Mouse (Mus musculus) lung, postnatal 4 days (tissue): ENCODE data around the gene Hipk3.

Experiments
- DNase-seq, 2 experiments: peaks; one replicate each; pipeline ENCODE4 v3.0.0; 2021

Hipk3 gene

GRCm38 (mm10) chr2:104410963-104411545 lies 83.2 kb downstream of the Hipk3 start, which contains the start of gene D430041D05Rik:
TSS of gene D430041D05Rik (minus strand) at chr2:104411013.
- no peak for DNase-seq

GRCm38 (mm10) chr2:104409851-104410821 lies 84.1 kb downstream of the Hipk3 start:
- DNase-seq, result peak; percentile 38 to 49

DNA sequence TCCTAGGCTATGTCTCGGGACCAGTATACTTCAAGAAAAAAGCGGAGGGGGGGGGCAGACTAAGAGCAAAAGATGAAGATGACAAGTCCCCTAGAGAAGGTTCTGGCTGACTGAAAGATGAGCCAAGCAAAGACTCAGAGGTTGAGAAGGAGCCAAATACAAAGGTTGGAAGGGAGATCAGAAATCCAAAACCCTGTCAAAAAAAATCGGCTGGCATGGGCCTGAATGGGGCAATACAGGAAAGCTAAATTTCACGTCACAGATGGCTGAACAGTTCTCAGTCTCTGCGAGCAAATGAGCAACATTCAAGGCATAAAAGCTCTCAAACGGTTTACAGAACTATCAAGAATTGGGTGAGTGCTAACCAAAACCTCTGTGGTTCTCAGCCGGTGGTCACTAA lies 85.9 kb downstream of the Hipk3 start:
- no peak for DNase-seq

DNA sequence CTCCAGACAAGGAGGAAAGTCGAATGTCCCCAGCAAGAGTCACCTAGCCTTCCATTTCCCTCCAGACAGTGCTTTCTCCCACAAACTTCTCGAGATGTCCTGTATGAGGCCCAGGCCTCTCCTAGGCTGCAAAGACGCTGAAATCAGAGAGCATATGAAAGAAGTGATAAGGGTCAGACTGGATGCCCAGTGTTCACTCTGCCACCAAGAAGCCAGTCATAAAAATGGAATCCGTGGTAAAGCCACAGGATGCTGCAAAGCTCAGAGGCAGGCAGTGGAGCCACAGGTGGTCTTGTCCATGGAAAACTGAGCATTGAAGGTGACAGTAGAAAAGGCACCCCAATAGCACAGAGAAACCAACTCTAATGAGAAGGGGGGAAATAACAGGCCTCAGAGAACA lies 86.3 kb downstream of the Hipk3 start:
- no peak for DNase-seq

DNA sequence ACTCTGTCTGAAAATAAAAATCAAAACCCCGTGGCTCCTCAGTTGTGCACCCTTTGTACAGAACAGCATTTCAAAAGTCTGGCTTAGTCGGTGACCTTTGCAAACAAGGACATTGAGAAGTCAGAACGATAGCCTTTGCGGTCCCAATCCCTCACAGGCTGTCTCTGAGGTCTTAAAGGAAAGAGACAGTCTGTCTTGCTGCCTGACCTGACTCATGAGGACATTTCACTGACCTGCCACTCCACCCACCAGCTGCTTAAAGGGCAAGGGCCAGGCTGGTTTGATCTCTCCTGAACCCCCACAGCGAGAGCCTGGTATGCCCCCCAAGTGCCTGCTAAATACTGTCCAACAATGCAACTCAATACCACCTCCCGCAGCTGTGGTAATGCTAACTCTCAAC lies 90.2 kb downstream of the Hipk3 start:
- DNase-seq, result no peak

GRCm38 (mm10) chr2:104398651-104399290 lies 95.5 kb downstream of the Hipk3 start:
- DNase-seq, result no peak

DNA sequence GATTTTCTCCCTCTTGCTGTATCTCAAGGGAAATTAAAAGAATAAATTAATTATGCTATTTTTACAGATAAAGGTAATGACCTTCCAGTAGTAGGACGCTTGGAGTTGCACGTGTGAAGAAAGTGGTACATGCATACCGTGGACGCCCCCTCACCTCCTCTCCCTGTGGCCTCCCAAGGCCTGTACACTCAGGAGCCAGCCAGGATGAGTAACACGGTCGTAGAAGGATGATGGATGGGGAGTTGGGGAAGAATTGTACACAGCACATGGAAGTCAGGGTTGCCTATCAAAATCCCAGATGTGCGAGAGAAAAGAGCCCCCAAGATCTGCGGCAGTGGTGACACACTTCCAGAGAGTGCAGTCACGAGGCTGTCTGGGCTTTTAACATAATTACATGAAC lies 98.3 kb downstream of the Hipk3 start:
- DNase-seq, result no peak

GRCm38 (mm10) chr2:104394769-104395168 lies 99.5 kb downstream of the Hipk3 start:
- no peak for DNase-seq

- DNase-seq, result no peak
Observed at GRCm38 (mm10) chr2:104392700-104393312, 101.4 kb downstream of the Hipk3 start.

DNA sequence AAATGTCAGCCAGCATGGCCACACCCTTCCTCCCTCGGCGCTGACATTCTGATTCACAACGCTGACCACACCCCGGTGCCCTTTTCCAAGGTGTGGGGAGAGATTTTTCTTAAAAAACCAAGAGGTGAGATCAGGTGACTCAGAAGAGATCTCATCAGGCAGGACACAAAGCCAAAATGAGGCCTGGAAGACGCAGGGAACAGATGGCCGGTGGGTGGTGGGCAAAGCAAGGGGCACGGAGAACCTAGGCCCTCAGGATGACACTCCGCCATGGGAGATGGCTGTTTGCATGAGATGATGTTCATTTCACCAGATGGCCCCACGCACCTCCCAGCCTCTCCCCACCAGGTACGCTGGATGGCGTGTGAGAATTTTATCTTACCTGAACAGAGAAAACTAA lies 105.0 kb downstream of the Hipk3 start:
- no peak for DNase-seq

DNA sequence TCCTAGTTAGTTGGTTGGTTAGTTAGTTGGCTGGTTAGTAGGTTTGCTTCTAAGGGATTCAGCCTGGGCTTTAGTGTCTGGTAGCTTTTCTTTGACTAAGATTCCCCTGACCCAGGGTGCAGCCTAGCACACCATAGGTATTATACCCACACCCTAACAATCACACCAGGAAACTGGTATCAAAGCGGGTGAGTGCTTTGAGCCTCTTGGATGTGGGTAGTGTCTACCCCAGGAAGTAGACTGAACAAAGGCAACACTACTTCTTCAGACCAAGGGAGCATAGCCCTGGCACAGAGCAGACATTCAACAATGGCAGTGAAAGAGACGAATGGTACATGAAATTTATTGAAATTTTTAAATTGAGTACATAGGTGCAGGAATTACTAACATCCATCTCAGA lies 108.3 kb downstream of the Hipk3 start:
- no peak for DNase-seq

DNA sequence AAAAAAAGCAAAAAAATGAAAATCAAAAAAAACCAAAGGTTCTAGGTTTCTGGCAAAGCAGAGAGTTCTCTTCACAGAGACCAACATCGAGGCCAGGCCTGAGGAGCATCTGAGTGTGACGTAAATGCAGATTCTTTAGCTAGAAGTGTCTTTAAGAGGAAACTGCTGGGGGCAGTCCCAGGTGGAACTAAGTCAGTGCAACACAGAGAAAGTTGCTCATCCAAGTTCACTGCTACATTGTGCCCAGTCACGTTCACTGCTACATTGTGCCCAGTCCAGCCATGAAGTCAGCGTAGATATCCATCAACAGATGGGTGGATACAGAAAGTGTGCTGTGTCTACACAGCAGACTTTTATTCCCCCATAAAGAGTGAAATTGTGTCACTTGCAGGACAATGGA lies 110.7 kb downstream of the Hipk3 start:
- no peak for DNase-seq

GRCm38 (mm10) chr2:104382813-104383212 lies 111.4 kb downstream of the Hipk3 start:
- no peak for DNase-seq

DNA sequence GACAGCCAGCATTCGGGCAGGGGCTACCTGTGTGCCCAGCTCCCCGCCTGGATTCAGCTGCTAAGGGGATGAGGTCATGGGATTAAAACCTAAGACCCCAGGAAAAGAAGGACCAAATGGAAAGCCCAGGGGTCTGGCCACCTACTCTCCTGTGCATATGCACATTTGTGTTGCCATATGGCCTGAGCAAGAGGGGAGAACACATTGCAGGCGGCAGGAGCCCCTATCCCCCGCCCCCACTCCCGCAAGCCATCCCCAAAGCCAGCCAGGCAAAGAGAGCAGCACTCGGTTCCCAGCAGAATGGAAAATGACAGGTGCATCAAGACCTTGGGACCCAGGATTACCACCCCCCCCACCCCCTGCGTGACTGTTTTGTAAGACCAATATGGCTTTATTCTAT lies 114.9 kb downstream of the Hipk3 start:
- DNase-seq, result no peak

DNA sequence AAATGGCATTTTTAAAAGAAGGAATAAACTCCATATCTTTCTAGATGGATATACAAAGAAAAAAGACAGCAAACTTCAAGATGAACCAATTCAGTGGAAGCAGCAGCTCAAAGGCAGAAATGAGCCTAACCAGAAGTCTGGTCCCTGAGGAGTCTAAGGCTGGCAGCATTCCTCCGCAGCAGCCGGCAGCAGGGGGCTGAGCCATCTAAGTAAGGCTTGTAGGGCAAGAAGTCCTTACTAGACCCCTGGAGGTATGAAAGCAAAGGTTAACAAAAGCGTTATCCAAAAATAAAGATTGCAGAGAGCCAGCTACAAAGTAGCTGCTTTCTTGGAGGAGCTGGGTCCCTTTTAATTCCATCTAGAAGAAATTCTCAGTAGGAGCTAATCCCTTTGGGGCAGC lies 115.5 kb downstream of the Hipk3 start:
- DNase-seq, result no peak

- DNase-seq, result peak; percentile 30 to 56
Observed at GRCm38 (mm10) chr2:104377990-104378389, 116.3 kb downstream of the Hipk3 start.
